Mouse (Mus musculus): ENCODE results near the gene H6pd.

DNA sequence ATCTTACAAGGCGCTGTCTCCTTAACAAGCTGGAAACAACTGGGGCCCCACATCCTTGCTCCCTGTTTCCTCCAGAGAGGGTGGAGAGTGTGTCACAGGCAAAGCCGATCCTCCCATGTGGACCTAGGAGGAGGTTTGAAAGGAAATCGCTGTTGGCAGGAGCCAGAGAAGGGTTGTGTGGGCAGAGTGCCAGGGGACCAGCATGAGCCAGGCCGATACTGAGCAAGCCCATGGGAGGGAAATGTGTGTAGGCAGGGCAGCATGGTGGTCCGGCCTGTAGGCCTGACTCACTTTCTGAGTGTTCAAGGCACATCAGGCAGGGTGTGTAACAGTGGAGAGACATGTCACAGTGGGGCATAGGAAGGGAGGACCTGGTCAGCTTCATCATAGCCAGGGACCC is 42.6 kb downstream of the H6pd start:
- no peak for TF ChIP-seq CTCF (conservative IDR thresholded peaks at IDR 0.05; ENCODE audit: low read length)
- TF ChIP-seq POU5F1 (IDR thresholded peaks at IDR 0.05; ENCODE audit: borderline replicate concordance, low read length) = no peak

Data from E14TG2a.4 (cell line).